Mouse (Mus musculus) midbrain, postnatal 0 days (tissue): Measurements from ENCODE around the gene Spats2. TPM values are rescaled to one million over a fixed set of nuclear protein-coding genes. Genes with fewer than 3 reads are reported as not detected.
"Not testable (repeated sequence)": the region's sequence is repeated elsewhere in the genome, so short reads cannot be mapped to it uniquely, and the experiment has no call there.

Experiments
- ATAC-seq: fragments of 200-750 bp; cut with Nextera tagmentation; 2 replicates; pipeline ENCODE4 v1.8.0; 2017; ENCODE audit warnings: moderate number of reproducible peaks, mild to moderate bottlenecking, moderate TSS enrichment, moderate library complexity; ENCODE audit not compliant: low FRiP score
- DNase-seq: peaks from one replicate; pipeline ENCODE4 v3.0.0-alpha.2; 2015; ENCODE audit warnings: low spot score
- H3K27ac ChIP-seq: fragments of 300-500 bp; sonication (generic); 2 replicates; pipeline ENCODE4 v1.5.1; 2014; ENCODE audit warnings: low read depth, mild to moderate bottlenecking, low read length, mixed read lengths
- H3K27me3 ChIP-seq: fragments of 300-500 bp; sonication (generic); 2 replicates; pipeline ENCODE4 v1.6.1; 2014; ENCODE audit warnings: low read length, control low read depth, mixed read lengths; ENCODE audit not compliant: insufficient read depth
- H3K36me3 ChIP-seq: fragments of 300-500 bp; sonication (generic); 2 replicates; pipeline ENCODE4 v1.6.1; 2014; ENCODE audit warnings: low read length, control low read depth, mixed read lengths; ENCODE audit not compliant: insufficient read depth
- H3K4me1 ChIP-seq: fragments of 300-500 bp; sonication (generic); 2 replicates; pipeline ENCODE4 v1.6.1; 2014; ENCODE audit warnings: mild to moderate bottlenecking, control low read depth, antibody characterized with exemption, low read length, mixed read lengths; ENCODE audit not compliant: insufficient read depth
- H3K4me2 ChIP-seq: fragments of 300-500 bp; sonication (generic); 2 replicates; pipeline ENCODE4 v1.6.1; 2014; ENCODE audit warnings: low read depth, mild to moderate bottlenecking, low read length, mixed read lengths; ENCODE audit not compliant: poor library complexity, severe bottlenecking
- H3K4me3 ChIP-seq: fragments of 300-500 bp; sonication (generic); 2 replicates; pipeline ENCODE4 v1.5.1; 2014; ENCODE audit warnings: low read depth, mild to moderate bottlenecking, low read length, moderate library complexity
- H3K9ac ChIP-seq: fragments of 300-500 bp; sonication (generic); replicated peaks from 2 replicates; pipeline ENCODE4 v1.6.1; 2014; ENCODE audit warnings: mild to moderate bottlenecking, low read length, moderate library complexity, mixed read lengths; ENCODE audit not compliant: poor library complexity, severe bottlenecking
- H3K9me3 ChIP-seq: fragments of 300-500 bp; sonication (generic); 2 replicates; pipeline ENCODE4 v1.6.1; 2016; ENCODE audit warnings: low read length, control low read depth
- CTCF ChIP-seq: IDR thresholded peaks from 2 replicates; pipeline ENCODE4 v1.5.1; 2016; ENCODE audit warnings: antibody characterized with exemption, mild to moderate bottlenecking
- WGBS: fragments of 180-500 bp; shearing (Covaris S2); extraction: QIAGEN DNeasy Blood & Tissue Kit; methylation state at CpG from one replicate; pipeline ENCODE4 v1.1.7; 2014; 5-methylcytosine and 5-hydroxymethylcytosine counted together
- polyA plus RNA-seq: library from polyadenylated mRNA; unstranded; fragments of >200 nt; fragmentation: Nextera tagmentation; extraction: Ambion mirVana; gene quantifications from 2 replicates; pipeline ENCODE4 v1.2.1, GENCODE M21; 2015
- total RNA-seq: library from RNA; depleted of rRNA; stranded (reverse); fragments of >200 nt; gene quantifications from 2 replicates; pipeline ENCODE4 v1.2.3, GENCODE M21; 2014; rRNA removed

Gene Spats2
- total RNA-seq: 27.8 and 31.8 TPM in 2 replicates
- polyA plus RNA-seq: 17.7 and 19.5 TPM in 2 replicates

DNA sequence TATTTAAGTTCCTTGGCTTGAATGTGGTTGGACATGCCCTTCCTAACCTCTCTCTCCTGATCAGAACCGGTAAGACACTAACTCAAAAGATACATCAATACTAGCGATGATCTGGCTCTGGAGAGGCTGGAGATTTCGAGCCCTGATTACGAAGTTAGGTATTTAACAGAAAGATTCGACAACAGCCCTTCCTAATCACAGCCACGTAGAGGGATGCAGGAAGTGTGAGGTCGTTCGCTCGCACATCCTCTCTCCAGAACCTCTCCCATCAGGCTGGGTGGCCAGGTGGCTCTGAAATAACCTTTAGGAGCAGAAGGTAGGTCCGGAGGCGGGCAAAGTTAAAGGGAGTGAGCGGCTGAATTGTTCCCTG lies at the start of gene Spats2:
Spats2 (plus strand) TSS at position 206 of the 370 bp plus-strand sequence.
- peak within 1 kb of the TSS; percentile 88 for H3K4me2 ChIP-seq
- peaks cover 10% of the 10 kb centered on the region for H3K4me1 ChIP-seq
- H3K9ac ChIP-seq: peak within 1 kb of the TSS; percentile 87
- ATAC-seq (0 out of 2 replicates have a peak, but pooled peaks have one; percentile 11), DNase-seq (no peak)
- no peak for TF ChIP-seq CTCF
- peak within 1 kb of the TSS; percentile 84 for H3K4me3 ChIP-seq
- H3K9me3 ChIP-seq: no peaks in the 10 kb centered on the region
- no peaks in the 10 kb centered on the region for H3K36me3 ChIP-seq
- WGBS: under 1% methylated on average over 12 of the region's 12 CpGs
- no peaks in the 10 kb centered on the region for H3K27me3 ChIP-seq
- peak within 1 kb of the TSS; percentile 87 for H3K27ac ChIP-seq

DNA sequence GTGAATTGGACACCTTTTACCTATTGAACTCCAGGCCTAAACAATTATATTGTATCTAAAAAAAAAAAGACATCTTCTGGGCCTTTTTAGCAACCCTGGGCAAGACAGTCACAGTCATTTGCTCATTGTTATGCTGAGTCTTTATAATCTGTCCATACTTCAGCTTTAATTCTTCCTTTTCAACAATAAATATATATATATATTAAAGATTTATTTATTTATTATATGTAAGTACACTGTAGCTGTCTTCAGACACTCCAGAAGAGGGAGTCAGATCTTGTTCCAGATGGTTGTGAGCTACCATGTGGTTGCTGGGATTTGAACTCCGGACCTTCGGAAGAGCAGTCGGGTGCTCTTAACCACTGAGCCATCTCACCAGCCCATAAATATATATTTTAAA lies 49.7 kb upstream of the Spats2 start:
- not testable (repeated sequence) for H3K4me2 ChIP-seq, H3K27ac ChIP-seq, H3K4me3 ChIP-seq, DNase-seq, H3K4me1 ChIP-seq, H3K36me3 ChIP-seq, H3K9ac ChIP-seq, ATAC-seq, H3K9me3 ChIP-seq, H3K27me3 ChIP-seq
- WGBS: 99% methylated on average over 3 of the region's 3 CpGs

DNA sequence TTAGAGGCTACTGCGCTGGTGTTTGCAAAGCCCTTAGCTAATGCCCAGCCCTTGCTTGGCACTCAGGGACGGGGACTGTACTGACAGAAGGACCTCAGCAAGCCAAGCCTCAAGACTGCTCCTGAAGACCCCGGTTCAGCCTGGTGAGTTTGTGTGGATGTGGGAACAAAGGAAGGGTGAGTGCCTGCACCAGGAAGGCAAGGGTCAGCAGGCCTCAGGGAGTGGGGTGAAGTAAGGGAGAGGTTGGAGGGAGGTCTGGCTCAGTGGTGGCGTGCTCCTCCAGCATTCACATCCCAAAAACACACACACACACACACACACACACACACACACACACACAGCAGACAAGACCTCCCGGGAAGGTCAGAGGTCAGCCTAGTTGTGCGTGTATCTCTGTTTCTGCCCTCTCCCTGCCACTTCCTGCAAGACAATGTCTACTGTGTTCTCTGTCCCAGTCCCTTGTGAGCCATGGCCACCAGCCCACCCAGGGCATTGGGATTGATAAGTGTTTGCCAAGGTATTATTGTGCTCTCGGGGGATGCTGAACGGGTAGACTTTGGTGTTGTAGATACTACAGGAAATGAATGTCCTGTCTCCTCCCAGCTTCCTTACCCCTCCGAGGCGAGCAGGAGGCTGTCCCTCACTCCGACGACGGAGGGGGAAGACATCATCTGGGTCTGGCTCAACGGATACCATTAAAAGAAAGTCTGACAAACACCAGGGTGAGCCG lies 47.4 kb upstream of the Spats2 start:
- H3K4me3 ChIP-seq: no peak overlapping the region
- TF ChIP-seq CTCF: no peak
- no peak overlapping the region for H3K4me2 ChIP-seq
- ATAC-seq (no peak), DNase-seq (no peak)
- 82% methylated on average over 15 of the region's 15 CpGs for WGBS
- H3K27me3 ChIP-seq: no peaks in the 10 kb centered on the region; the same call in 1 of the 2 replicates
- no peaks in the 10 kb centered on the region for H3K9me3 ChIP-seq
- H3K27ac ChIP-seq: no peak overlapping the region
- no peak overlapping the region for H3K9ac ChIP-seq
- H3K36me3 ChIP-seq: no peaks in the 10 kb centered on the region
- no peaks in the 10 kb centered on the region for H3K4me1 ChIP-seq

DNA sequence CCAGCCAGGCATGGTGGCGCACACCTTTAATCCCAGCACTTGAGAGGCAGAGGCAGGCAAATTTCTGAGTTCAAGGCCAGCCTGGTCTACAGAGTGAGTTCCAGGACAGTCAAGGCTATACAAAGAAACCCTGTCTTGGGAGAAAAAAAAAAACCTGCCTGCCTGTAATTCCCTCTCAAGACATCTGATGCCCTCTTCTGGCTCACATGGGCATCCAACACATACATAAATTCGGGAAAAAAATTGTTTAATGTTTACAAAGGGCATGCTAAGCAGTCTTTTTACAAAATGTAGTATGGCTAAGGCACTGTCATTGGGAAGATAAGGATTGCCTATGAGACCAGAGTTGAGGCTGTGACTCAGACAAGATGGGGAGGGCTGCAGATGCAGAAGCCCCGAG lies 45.9 kb upstream of the Spats2 start:
- 90% methylated on average over 3 of the region's 3 CpGs for WGBS
- peak; percentile 49 for TF ChIP-seq CTCF
- H3K4me2 ChIP-seq: no peak overlapping the region

DNA sequence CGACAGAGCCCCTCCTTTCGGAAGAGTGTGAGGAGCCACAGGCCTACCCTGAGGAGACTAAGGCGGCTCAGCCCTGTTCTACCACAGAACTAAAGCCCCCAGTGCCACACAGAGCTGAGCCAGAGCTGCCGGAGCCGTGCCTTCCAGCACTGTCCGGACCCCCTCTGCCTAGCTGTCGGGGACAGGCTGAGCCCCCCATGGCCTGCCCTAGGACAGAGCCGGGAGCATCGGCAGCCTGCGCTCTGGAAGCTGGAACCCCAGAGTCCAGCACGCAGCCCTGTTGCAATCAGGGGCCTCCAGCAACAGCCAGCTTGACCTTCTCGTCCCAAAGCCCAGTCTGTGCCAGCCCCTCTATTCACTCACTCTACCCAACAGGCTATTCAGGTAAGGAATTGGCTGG lies 43.4 kb upstream of the Spats2 start:
- 94% methylated on average over 12 of the region's 12 CpGs for WGBS
- Histone ChIP-seq H3K9me3 (no peaks in the 10 kb centered on the region), H3K27me3 (peaks cover 19% of the 10 kb centered on the region), H3K4me2 (no peak overlapping the region), H3K9ac (no peak overlapping the region), H3K4me1 (no peaks in the 10 kb centered on the region), H3K4me3 (no peak overlapping the region), H3K27ac (no peak overlapping the region), H3K36me3 (no peaks in the 10 kb centered on the region)
- TF ChIP-seq CTCF: no peak
- no peak for DNase-seq
- ATAC-seq: no peak

More for the DNA sequence above, 45.9 kb upstream of the Spats2 start:
- no peak overlapping the region for H3K9ac ChIP-seq
- H3K27ac ChIP-seq: no peak overlapping the region
- ATAC-seq (no peak), DNase-seq (no peak)
- H3K4me1 ChIP-seq: no peaks in the 10 kb centered on the region
- H3K4me3 ChIP-seq: no peak overlapping the region
- no peaks in the 10 kb centered on the region for H3K36me3 ChIP-seq
- no peaks in the 10 kb centered on the region for H3K9me3 ChIP-seq
- H3K27me3 ChIP-seq: no peaks in the 10 kb centered on the region; the same call in none of the 2 replicates

DNA sequence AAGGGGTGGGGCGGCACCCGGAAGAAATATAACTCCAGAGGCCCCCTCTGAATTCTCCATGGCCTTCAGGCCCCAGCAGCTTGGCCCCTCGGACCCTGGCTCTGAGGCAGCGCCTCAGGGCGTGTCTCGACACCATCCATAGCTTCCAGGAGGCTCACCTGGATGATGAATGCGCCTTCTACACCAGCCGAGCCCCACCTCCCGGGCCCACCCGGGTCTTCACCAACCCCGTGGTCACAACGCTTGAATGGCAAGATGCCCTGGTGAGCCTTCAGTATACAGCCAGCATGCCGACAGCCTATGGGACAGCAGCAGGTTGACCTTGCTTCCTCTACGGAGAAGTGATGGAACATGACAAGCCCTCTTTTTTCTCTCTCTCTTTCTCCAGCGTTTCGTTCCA lies 42.9 kb upstream of the Spats2 start:
- Histone ChIP-seq H3K36me3 (no peaks in the 10 kb centered on the region), H3K4me2 (no peak overlapping the region), H3K4me3 (no peak overlapping the region), H3K4me1 (no peaks in the 10 kb centered on the region), H3K9ac (no peak overlapping the region), H3K27ac (no peak overlapping the region), H3K9me3 (no peaks in the 10 kb centered on the region), H3K27me3 (peaks cover 24% of the 10 kb centered on the region)
- DNase-seq (no peak), ATAC-seq (no peak)
- 89% methylated on average over 16 of the region's 16 CpGs for WGBS
- TF ChIP-seq CTCF: no peak
